Mouse (Mus musculus) embryonic fibroblast, embryonic 13.5 days (primary cell): ENCODE measurements at regions not wholly inside any gene's neighbourhood (a gene's known extent, or its start where the extent isn't known, plus 50 kb on each side); places are given as distances from the start of the nearest gene placed in this dataset.
A peak's percentile ranks its signal among the peaks of the same experiment; 100 is the strongest.

Experiments used
- H3K27ac ChIP-seq: 2 replicates; pipeline ENCODE4 v1.5.1; 2012; ENCODE audit warnings: low read length, control low read depth, inconsistent platforms; ENCODE audit not compliant: insufficient read depth
- H3K4me1 ChIP-seq: 2 replicates; pipeline ENCODE4 v1.6.1; 2011; ENCODE audit warnings: low read length; ENCODE audit not compliant: control insufficient read depth, insufficient read depth
- H3K4me3 ChIP-seq: 2 replicates; pipeline ENCODE4 v1.5.1; 2011; ENCODE audit warnings: mild to moderate bottlenecking, control low read depth, low read length; ENCODE audit not compliant: insufficient read depth
- CTCF ChIP-seq: IDR thresholded peaks from 2 replicates; pipeline ENCODE4 v1.5.1; 2011; ENCODE audit warnings: mild to moderate bottlenecking, control low read depth, low read length, moderate library complexity, borderline replicate concordance; ENCODE audit not compliant: insufficient read depth
- POLR2A ChIP-seq: IDR thresholded peaks from 2 replicates; pipeline ENCODE4 v1.6.1; 2011; ENCODE audit warnings: low read depth, mild to moderate bottlenecking, control low read depth, low read length, moderate library complexity

DNA sequence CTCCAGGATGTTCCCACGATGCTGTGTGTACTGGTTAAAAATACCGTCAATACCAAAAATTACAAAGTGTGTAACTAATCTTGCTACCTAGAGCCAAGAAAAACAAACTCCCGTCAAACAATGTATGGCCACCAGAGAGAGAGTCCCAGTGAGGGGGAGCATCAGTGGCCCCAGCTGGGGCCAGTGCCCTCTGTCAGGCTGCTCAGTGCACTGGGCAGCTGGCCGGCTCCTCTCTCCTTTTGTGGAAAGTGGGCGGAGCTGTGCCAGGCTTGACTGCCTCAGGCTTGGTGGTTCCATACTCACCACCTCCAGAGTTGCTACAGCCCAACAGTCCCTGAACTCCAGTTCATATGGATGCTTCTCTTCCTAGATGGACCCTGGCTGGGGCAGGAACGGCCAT is 53.8 kb upstream of the Sept5 start:
- TF ChIP-seq CTCF (no peak), POLR2A (no peak)
- peaks cover 11% of the 10 kb centered on the region; the same call in 1 of the 2 replicates for H3K4me1 ChIP-seq
- no peak overlapping the region for H3K4me3 ChIP-seq
- H3K27ac ChIP-seq, result no peak overlapping the region

GRCm38 (mm10) chr16:18686044-18686761 is 56.4 kb upstream of the Sept5 start:
- TF ChIP-seq POLR2A, result no peak
- TF ChIP-seq CTCF, result no peak
- H3K4me1 ChIP-seq, result peaks cover 11% of the 10 kb centered on the region; the same call in 1 of the 2 replicates
- no peak overlapping the region for H3K4me3 ChIP-seq
- peak overlapping the region; percentile 11; the same call in 1 of the 2 replicates for H3K27ac ChIP-seq

DNA sequence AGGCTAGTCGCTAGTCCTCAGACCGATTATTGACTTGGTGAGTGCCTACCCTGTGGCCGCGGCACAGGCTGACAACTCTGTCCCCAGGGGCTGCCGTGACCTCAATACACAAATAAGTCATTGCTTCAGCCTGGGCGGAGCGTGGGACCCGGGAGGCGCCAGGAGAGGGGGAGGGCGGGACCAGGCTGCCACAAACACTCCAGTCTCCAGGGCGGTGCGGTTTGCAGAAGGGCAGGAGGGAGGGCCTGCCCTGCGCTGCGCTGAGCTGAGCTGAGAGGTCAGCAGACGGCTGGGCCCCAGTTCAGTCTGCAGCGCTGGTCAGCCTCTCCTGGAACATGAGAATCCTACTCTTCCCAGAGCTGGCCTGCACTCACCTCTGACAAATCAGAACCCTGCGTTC is 57.2 kb upstream of the Sept5 start:
- Histone ChIP-seq H3K4me3 (peak overlapping the region; percentile 16; the same call in 1 of the 2 replicates), H3K27ac (peak overlapping the region; percentile 99), H3K4me1 (peaks cover 11% of the 10 kb centered on the region; the same call in 1 of the 2 replicates)
- TF ChIP-seq POLR2A (peak; percentile 80), CTCF (no peak)

GRCm38 (mm10) chr16:18687367-18687766 is 57.6 kb upstream of the Sept5 start:
- H3K4me1 ChIP-seq, result peaks cover 11% of the 10 kb centered on the region; the same call in 1 of the 2 replicates
- H3K4me3 ChIP-seq, result peak overlapping the region; percentile 16; the same call in 1 of the 2 replicates
- peak overlapping the region; percentile 99 for H3K27ac ChIP-seq
- TF ChIP-seq POLR2A, result no peak
- TF ChIP-seq CTCF, result peak; percentile 69; the same call in 1 of the 2 replicates

DNA sequence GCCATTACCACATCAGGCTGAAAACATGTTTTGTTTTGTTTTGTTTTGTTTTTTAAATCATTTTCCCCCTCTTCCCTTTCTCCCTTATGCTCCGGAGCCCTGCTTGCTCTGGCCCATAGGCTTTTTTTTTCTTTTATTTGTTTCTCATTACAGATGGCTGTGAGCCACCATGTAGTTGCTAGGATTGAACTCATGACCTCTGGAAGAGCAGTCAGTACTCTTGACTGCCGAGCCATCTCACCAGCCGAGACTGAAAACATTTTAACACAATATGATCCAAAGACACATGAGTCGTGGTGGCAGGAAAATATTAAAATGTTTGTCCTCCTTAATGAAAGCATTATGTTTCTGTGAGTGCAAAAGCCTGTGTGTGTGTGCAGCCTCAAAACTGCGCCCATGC is 65.8 kb upstream of the Sept5 start:
- Histone ChIP-seq H3K4me1 (no peaks in the 10 kb centered on the region), H3K27ac (no peak overlapping the region), H3K4me3 (no peak overlapping the region)
- no peak for TF ChIP-seq CTCF
- no peak for TF ChIP-seq POLR2A

- H3K4me3 ChIP-seq, result no peak overlapping the region
Observed at GRCm38 (mm10) chr16:18696074-18696819, 66.5 kb upstream of the Sept5 start.

GRCm38 (mm10) chr16:18696820-18697168 is 67.0 kb upstream of the Sept5 start:
- H3K27ac ChIP-seq, result no peak overlapping the region
- TF ChIP-seq CTCF (no peak), POLR2A (no peak)
- H3K4me3 ChIP-seq, result no peak overlapping the region
- no peaks in the 10 kb centered on the region for H3K4me1 ChIP-seq

More at GRCm38 (mm10) chr16:18696074-18696819, 66.5 kb upstream of the Sept5 start:
- peak; percentile 85 for TF ChIP-seq CTCF
- no peak for TF ChIP-seq POLR2A
- no peak overlapping the region for H3K27ac ChIP-seq
- H3K4me1 ChIP-seq, result no peaks in the 10 kb centered on the region

DNA sequence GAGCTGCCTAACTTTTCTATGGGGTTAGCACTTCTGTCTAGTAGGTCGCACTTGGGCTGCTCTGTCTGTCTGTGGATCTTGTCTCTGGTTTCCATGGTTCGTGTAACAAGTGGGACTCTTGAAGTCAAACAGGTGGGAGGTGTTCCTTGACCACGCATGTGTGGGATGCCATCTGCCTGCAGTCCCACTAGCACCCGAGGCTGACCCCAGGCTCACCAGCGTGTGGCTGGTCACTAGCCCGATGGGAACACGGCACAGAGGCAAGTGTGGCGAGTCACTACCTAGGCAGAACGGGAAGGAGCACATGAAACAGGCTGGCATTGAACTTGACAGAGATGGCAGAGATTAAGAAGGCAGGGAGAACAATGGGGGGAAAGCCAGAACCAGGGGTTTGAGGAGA is 72.5 kb upstream of the Cldn5 start:
- TF ChIP-seq POLR2A (no peak), CTCF (no peak)
- no peak overlapping the region for H3K27ac ChIP-seq
- 0 out of 2 replicates have a peak, but pooled peaks cover 5% of the 10 kb centered on the region for H3K4me1 ChIP-seq
- no peak overlapping the region for H3K4me3 ChIP-seq

DNA sequence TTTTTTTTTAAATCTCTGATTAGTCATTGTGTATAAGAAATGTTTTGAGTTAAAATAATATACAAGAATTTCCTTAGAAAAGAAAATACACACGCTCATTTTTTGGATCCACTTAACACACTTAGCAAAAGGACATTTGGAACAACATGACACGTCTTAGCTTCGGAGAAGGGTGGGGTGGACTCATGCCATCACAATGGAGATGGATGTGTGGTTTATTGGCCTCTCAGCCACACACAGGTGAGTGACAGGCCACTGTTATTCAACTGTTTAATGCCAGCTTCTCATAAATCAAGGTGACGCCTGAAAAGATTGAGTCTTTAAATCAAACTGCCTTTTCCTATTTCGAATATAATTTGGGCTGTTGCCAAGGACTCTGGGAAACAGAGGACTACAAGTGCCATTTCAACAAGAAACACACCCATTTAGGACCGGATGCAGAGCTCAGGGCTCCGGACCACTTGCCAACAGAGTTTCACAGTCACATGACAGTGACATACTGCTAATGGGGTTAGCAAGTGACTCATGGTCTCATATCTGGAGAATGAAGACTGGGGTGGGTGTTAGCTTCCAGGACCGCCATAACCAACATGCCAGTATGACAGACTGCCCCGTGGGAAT is 71.5 kb upstream of the Cldn5 start:
- TF ChIP-seq CTCF (no peak), POLR2A (no peak)

GRCm38 (mm10) chr16:18711637-18712125 is 65.0 kb upstream of the Cldn5 start:
- Histone ChIP-seq H3K4me3 (no peak overlapping the region), H3K27ac (no peak overlapping the region), H3K4me1 (no peaks in the 10 kb centered on the region)
- TF ChIP-seq CTCF (no peak), POLR2A (no peak)

More for the DNA sequence above, 71.5 kb upstream of the Cldn5 start:
- 0 out of 2 replicates have a peak, but pooled peaks cover 5% of the 10 kb centered on the region for H3K4me1 ChIP-seq
- 0 out of 2 replicates have a peak overlapping the region, but pooled peaks have one; percentile 37 for H3K27ac ChIP-seq
- no peak overlapping the region for H3K4me3 ChIP-seq
